Mouse (Mus musculus) forebrain, postnatal 0 days (tissue): Measurements from ENCODE around the gene Morf4l2. TPM values are rescaled to one million over a fixed set of nuclear protein-coding genes. Genes with fewer than 3 reads are reported as not detected.

Experiments used
- ATAC-seq: fragments of 200-750 bp; cut with Nextera tagmentation; 2 replicates; pipeline ENCODE4 v1.8.0; 2017; ENCODE audit warnings: mild to moderate bottlenecking, moderate library complexity
- DNase-seq: peaks from one replicate; pipeline ENCODE4 v3.0.0-alpha.2; 2015
- H3K27ac ChIP-seq: fragments of 300-500 bp; sonication (generic); 2 replicates; pipeline ENCODE4 v1.5.1; 2014; ENCODE audit warnings: low read depth, mild to moderate bottlenecking, antibody characterized with exemption, low read length, moderate library complexity, mixed read lengths
- H3K27me3 ChIP-seq: fragments of 300-500 bp; sonication (generic); 2 replicates; pipeline ENCODE4 v1.6.1; 2014; ENCODE audit warnings: mild to moderate bottlenecking, low read length, mixed read lengths; ENCODE audit not compliant: insufficient read depth
- H3K36me3 ChIP-seq: fragments of 300-500 bp; sonication (generic); 2 replicates; pipeline ENCODE4 v1.6.1; 2014; ENCODE audit warnings: mild to moderate bottlenecking, moderate library complexity; ENCODE audit not compliant: insufficient read depth
- H3K4me1 ChIP-seq: fragments of 300-500 bp; sonication (generic); 2 replicates; pipeline ENCODE4 v1.6.1; 2014; ENCODE audit warnings: antibody characterized with exemption; ENCODE audit not compliant: insufficient read depth
- H3K4me2 ChIP-seq: fragments of 300-500 bp; sonication (generic); 2 replicates; pipeline ENCODE4 v1.6.1; 2014; ENCODE audit warnings: low read depth, mild to moderate bottlenecking, moderate library complexity
- H3K4me3 ChIP-seq: fragments of 300-500 bp; sonication (generic); 2 replicates; pipeline ENCODE4 v1.5.1; 2014; ENCODE audit warnings: low read depth, low read length, mixed read lengths
- H3K9ac ChIP-seq: fragments of 300-500 bp; sonication (generic); 2 replicates; pipeline ENCODE4 v1.6.1; 2014; ENCODE audit warnings: mild to moderate bottlenecking
- H3K9me3 ChIP-seq: fragments of 300-500 bp; sonication (generic); 2 replicates; pipeline ENCODE4 v1.6.1; 2016; ENCODE audit warnings: low read length
- CTCF ChIP-seq: sonication (generic); IDR thresholded peaks from 2 replicates; pipeline ENCODE4 v1.5.1; 2016; ENCODE audit warnings: antibody characterized with exemption, control low read depth, low read depth
- WGBS: fragments of 180-500 bp; shearing (Covaris S2); extraction: QIAGEN DNeasy Blood & Tissue Kit; methylation state at CpG from one replicate; pipeline ENCODE4 v1.1.7; 2014; 5-methylcytosine and 5-hydroxymethylcytosine counted together
- polyA plus RNA-seq: library from polyadenylated mRNA; unstranded; fragments of >200 nt; fragmentation: Nextera tagmentation; extraction: Ambion mirVana; gene quantifications from 2 replicates; pipeline ENCODE4 v1.2.1, GENCODE M21; 2015
- total RNA-seq: library from RNA; depleted of rRNA; stranded (reverse); fragments of >200 nt; gene quantifications from 2 replicates; pipeline ENCODE4 v1.2.3, GENCODE M21; 2014; rRNA removed

Morf4l2 gene
- 542 and 544 TPM in 2 replicates for total RNA-seq
- 603 and 616 TPM in 2 replicates for polyA plus RNA-seq

DNA sequence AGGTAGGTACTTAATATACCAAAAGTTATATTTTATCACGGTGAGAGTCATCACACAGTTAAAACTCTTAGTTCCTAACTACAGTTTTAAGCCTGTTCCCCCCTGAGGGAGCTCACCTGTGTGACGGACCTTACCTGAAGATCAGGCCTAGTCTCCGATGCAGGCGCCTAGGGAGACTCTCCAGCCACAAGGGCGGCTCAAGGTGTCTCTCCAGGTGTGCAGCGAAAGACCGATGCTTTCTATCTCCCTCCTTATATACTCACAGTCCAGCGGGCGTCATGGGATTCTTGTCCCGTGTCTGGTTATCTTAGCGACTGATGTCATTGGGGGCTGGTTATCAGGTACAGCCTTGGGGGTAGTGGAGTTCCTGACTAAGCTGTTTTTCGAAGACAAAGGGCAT, at the start of gene Morf4l2:
Gene Morf4l2 (minus strand): TSS at position 232 of the 400 bp plus-strand sequence.
- H3K4me2 ChIP-seq, result peak within 1 kb of the TSS; percentile 48
- H3K4me1 ChIP-seq, result no peaks in the 10 kb centered on the region
- DNase-seq (no peak), ATAC-seq (no peak)
- peak within 1 kb of the TSS; percentile 43 for H3K4me3 ChIP-seq
- no peaks in the 10 kb centered on the region for H3K36me3 ChIP-seq
- WGBS, result 91% methylated on average over 12 of the region's 12 CpGs
- no peaks in the 10 kb centered on the region for H3K9me3 ChIP-seq
- TF ChIP-seq CTCF, result no peak
- H3K9ac ChIP-seq, result peak within 1 kb of the TSS; percentile 53
- H3K27me3 ChIP-seq, result no peaks in the 10 kb centered on the region
- peak within 1 kb of the TSS; percentile 92 for H3K27ac ChIP-seq

DNA sequence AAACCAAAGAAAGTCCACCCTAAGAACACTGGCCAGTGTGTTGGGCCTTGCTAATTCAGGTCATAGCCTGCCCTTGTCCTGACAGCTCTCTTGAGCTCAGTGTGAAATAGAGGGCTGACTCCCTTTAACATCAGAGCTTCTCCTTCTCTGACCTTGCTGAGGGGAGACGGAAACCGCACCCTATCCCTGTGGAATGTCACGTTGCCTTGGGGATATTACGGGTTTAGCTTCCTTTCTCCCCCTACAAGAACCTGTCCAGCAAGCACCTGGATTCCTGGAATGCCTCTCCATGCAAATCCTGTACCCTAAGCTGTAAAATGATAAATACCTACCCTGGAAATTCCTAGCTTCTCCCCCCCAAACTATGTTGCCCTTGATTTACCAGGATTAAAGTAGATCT, 46.0 kb upstream of the Morf4l2 start:
- Histone ChIP-seq H3K4me1 (no peaks in the 10 kb centered on the region), H3K9ac (no peak overlapping the region), H3K4me3 (no peak overlapping the region), H3K27ac (no peak overlapping the region), H3K27me3 (no peaks in the 10 kb centered on the region), H3K4me2 (no peak overlapping the region), H3K9me3 (no peaks in the 10 kb centered on the region), H3K36me3 (no peaks in the 10 kb centered on the region)
- DNase-seq, result no peak
- ATAC-seq, result no peak
- TF ChIP-seq CTCF, result no peak
- 91% methylated on average over 4 of the region's 4 CpGs for WGBS

DNA sequence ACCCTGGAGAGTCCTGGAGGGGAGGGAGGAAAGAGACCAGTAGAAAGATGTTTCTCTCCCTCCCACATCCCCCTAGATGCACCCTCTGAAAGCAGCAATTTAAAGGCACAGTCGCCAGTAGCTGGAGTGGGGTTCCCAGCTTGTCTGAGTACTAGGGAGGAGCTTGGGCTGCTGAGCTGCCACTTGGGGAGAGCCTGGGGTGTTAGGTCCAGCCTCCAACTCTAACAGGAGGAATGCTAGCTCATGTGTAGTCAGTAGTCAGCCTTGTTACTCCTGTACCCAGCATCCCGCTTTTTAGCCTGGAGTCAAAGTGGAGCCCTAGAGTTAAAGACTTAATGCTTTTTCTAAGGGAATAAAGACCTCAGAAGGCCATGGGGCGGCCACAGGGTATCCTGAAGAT, 36.6 kb upstream of the Morf4l2 start, which contains the start of gene Glra4:
Gene Glra4 (minus strand): TSS at position 101 of the 400 bp plus-strand sequence.
- 76% methylated on average over 3 of the region's 3 CpGs for WGBS
- H3K36me3 ChIP-seq, result no peaks in the 10 kb centered on the region
- H3K4me1 ChIP-seq, result no peaks in the 10 kb centered on the region
- H3K27me3 ChIP-seq, result no peaks in the 10 kb centered on the region
- no peak within 1 kb of the TSS for H3K4me2 ChIP-seq
- DNase-seq (no peak), ATAC-seq (no peak)
- no peaks in the 10 kb centered on the region for H3K9me3 ChIP-seq
- TF ChIP-seq CTCF, result no peak
- H3K9ac ChIP-seq, result no peak within 1 kb of the TSS
- no peak within 1 kb of the TSS for H3K27ac ChIP-seq
- no peak within 1 kb of the TSS for H3K4me3 ChIP-seq

DNA sequence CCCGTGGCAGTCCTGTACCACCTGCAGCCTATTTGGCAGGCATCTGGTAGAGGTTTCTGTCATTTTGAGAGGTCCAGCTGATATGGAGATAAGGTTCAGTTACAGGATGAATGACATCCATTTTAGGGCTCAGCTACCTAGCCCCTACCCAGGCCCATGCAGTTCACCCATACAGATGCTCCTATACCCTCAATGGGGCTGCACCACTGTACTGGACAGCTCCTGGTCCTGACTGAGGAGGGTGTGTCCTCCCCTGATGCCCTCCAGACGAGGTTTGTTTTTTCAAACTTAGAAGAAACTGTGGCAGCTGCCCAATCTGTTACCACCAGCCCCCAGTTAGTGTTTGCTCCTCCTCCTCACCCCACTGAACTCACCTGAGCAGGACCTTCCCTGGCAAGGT, 35.8 kb upstream of the Morf4l2 start:
- WGBS, result 56% methylated on average over 2 of the region's 2 CpGs
- no peak overlapping the region for H3K27ac ChIP-seq
- H3K4me1 ChIP-seq, result no peaks in the 10 kb centered on the region
- TF ChIP-seq CTCF, result no peak
- H3K27me3 ChIP-seq, result no peaks in the 10 kb centered on the region
- DNase-seq, result no peak
- no peaks in the 10 kb centered on the region for H3K9me3 ChIP-seq
- H3K9ac ChIP-seq, result no peak overlapping the region
- no peak overlapping the region for H3K4me3 ChIP-seq
- ATAC-seq, result no peak
- no peak overlapping the region for H3K4me2 ChIP-seq
- no peaks in the 10 kb centered on the region for H3K36me3 ChIP-seq

DNA sequence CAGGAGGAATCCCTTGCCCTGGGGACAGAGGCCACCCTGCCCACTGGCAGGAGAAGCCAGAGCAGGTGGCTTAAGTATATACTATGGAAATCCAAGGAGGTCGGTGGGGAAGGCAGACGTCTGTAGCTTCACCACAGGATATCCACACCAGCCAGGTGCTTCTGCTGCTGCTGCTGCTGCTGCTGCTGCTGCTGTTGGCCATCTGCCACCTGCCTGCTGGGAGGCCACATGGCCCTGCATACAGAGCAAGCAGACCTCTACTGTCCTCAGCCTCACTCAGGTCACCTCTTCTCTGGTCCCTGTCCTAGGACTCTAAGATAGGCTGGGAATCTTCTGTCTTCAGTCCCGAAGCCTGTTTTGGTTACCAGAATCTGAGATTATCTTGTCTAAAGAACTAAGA, 34.6 kb upstream of the Morf4l2 start:
- Histone ChIP-seq H3K27me3 (no peaks in the 10 kb centered on the region), H3K9me3 (no peaks in the 10 kb centered on the region), H3K4me3 (no peak overlapping the region), H3K4me2 (no peak overlapping the region), H3K27ac (no peak overlapping the region), H3K4me1 (no peaks in the 10 kb centered on the region), H3K36me3 (no peaks in the 10 kb centered on the region), H3K9ac (no peak overlapping the region)
- WGBS, result 82% methylated on average over 3 of the region's 3 CpGs
- ATAC-seq (no peak), DNase-seq (no peak)
- TF ChIP-seq CTCF, result no peak

DNA sequence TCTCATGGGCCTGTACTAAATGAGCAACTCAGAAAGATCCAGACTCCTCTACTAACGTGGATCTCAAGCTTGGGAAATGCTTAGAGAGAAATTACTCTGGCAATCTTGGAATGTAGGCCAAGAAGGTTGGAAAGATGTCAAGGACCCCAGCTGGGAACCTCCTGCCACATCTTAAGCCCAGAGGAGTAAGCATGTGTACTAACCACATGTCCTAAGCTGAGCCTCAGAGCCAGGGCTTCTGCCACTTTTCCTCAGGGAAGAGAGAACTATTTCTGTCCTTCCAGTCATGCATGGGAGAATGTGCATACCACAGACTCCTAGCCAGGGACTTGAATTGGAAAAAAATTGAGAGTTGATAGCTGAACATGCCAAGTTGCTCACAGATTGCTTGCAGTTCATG, 29.5 kb upstream of the Morf4l2 start:
- H3K4me3 ChIP-seq, result no peak overlapping the region
- no peaks in the 10 kb centered on the region for H3K36me3 ChIP-seq
- no peaks in the 10 kb centered on the region for H3K4me1 ChIP-seq
- 69% methylated on average over 1 of the region's 1 CpGs for WGBS
- H3K27ac ChIP-seq, result no peak overlapping the region
- H3K4me2 ChIP-seq, result no peak overlapping the region
- TF ChIP-seq CTCF, result no peak
- no peaks in the 10 kb centered on the region for H3K9me3 ChIP-seq
- H3K27me3 ChIP-seq, result no peaks in the 10 kb centered on the region
- no peak overlapping the region for H3K9ac ChIP-seq
- peak; percentile 5 for DNase-seq
- ATAC-seq, result peak; percentile 23; the same call in 1 of the 2 replicates

DNA sequence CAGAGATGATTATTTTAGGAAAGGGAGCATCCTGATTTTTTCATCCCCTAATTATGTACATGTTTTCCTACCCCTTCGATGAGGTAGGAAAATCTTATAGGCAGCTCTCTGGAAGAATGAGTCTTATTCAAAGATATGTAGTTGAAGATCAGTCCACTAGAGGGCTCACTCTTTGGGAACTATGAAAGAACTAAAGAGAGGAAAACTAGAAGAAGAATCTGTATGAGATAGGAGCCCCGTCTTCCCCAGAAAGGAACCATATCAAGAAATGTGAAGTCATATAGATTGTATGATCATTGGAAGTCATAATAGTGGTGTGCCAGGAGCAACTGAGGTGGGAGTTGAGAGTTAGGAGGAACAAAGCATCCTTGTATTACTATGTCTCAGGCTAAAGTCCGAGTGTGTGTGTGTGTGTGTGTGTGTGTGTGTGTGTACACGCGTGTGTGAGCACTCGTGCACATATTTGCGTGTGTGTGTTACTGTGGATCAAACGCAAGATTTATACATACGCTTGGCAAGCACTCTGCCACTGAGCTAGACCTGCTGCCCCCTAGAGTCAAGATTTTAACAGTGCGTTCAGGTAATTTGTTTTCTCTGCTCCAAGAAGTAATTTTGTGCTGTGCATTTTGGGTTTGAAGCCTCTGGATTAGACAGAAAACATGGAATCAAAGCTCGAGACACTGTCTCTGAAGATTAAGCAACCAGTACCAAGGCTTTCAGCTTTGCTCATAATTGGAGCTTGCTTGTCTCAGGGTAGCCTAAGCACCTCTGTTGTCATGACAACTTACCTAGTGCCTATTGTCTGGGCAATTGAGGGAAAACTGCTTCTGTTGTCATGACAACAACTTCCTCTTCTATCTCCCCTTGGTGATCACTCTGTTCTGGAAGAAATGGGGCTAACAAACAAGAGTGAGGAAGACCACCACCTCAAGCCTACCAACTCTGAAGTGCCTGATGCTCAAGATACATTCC, 17.9 kb upstream of the Morf4l2 start:
- DNase-seq (peak; percentile 63), ATAC-seq (peak; percentile 79)
- no peak overlapping the region for H3K4me2 ChIP-seq
- no peak overlapping the region for H3K9ac ChIP-seq
- H3K4me3 ChIP-seq, result no peak overlapping the region
- H3K36me3 ChIP-seq, result peaks cover 3% of the 10 kb centered on the region; the same call in 1 of the 2 replicates
- 56% methylated on average over 11 of the region's 11 CpGs for WGBS
- H3K4me1 ChIP-seq, result no peaks in the 10 kb centered on the region
- TF ChIP-seq CTCF, result peak; percentile 47
- H3K9me3 ChIP-seq, result no peaks in the 10 kb centered on the region
- no peak overlapping the region for H3K27ac ChIP-seq
- no peaks in the 10 kb centered on the region for H3K27me3 ChIP-seq
